Mouse (Mus musculus) olfactory bulb, adult 2 months (tissue): ENCODE measurements around the gene Cdk15. TPM values are rescaled to one million over a fixed set of nuclear protein-coding genes. Genes with fewer than 3 reads are reported as not detected.

Source experiments
- H3K27ac ChIP-seq: fragments of 200-500 bp; 2 replicates; pipeline ENCODE4 v1.5.1; 2012; ENCODE audit warnings: low read depth, low read length; ENCODE audit not compliant: insufficient read depth
- H3K4me1 ChIP-seq: fragments of 200-500 bp; 2 replicates; pipeline ENCODE4 v1.6.1; 2012; ENCODE audit warnings: low read length; ENCODE audit not compliant: control insufficient read depth, insufficient read depth
- H3K4me3 ChIP-seq: fragments of 200-500 bp; 2 replicates; pipeline ENCODE4 v1.5.1; 2012; ENCODE audit warnings: mild to moderate bottlenecking, low read depth, low read length, moderate library complexity; ENCODE audit not compliant: insufficient read depth
- CTCF ChIP-seq: fragments of 200-500 bp; IDR thresholded peaks from 2 replicates; pipeline ENCODE4 v1.5.1; 2012; ENCODE audit warnings: low read depth, mild to moderate bottlenecking, low read length, moderate library complexity; ENCODE audit not compliant: insufficient read depth
- POLR2A ChIP-seq: fragments of 200-500 bp; IDR thresholded peaks from 2 replicates; pipeline ENCODE4 v1.6.1; 2012; ENCODE audit warnings: mild to moderate bottlenecking, low read depth, low read length, moderate library complexity; ENCODE audit not compliant: insufficient read depth
- WGBS: fragments of 180-500 bp; shearing (Covaris S2); methylation state at CpG from one replicate; pipeline ENCODE4 v1.1.7; 2018; 5-methylcytosine and 5-hydroxymethylcytosine counted together
- polyA plus RNA-seq: library from polyadenylated mRNA; stranded (reverse); fragments of >200 nt; gene quantifications from 2 replicates; pipeline ENCODE4 v1.2.4, GENCODE M21; 2012; ENCODE audit warnings: low replicate concordance; ENCODE audit not compliant: missing spikeins, insufficient read depth, insufficient read length

The Cdk15 gene
- polyA plus RNA-seq, 1 experiment, result not detected

GRCm38 (mm10) chr1:59334562-59334890 lies 77.8 kb downstream of the Cdk15 start:
- Histone ChIP-seq H3K4me1 (peaks cover 11% of the 10 kb centered on the region; the same call in 1 of the 2 replicates), H3K27ac (no peak overlapping the region), H3K4me3 (no peak overlapping the region)
- 74% methylated on average over 4 of the region's 4 CpGs for WGBS
- TF ChIP-seq CTCF (no peak), POLR2A (no peak)

- TF ChIP-seq POLR2A (no peak), CTCF (no peak)
- 93% methylated on average over 1 of the region's 1 CpGs for WGBS
- H3K4me1 ChIP-seq, result peaks cover 15% of the 10 kb centered on the region
- no peak overlapping the region for H3K4me3 ChIP-seq
- no peak overlapping the region for H3K27ac ChIP-seq
Observed at GRCm38 (mm10) chr1:59336256-59336655, 79.5 kb downstream of the Cdk15 start.

- TF ChIP-seq POLR2A (no peak), CTCF (no peak)
- H3K4me1 ChIP-seq, result peaks cover 10% of the 10 kb centered on the region
- no peak overlapping the region for H3K4me3 ChIP-seq
- WGBS, result 10% methylated on average over 16 of the region's 16 CpGs
- H3K27ac ChIP-seq, result no peak overlapping the region
Observed at GRCm38 (mm10) chr1:59340814-59341588, 84.3 kb downstream of the Cdk15 start.

GRCm38 (mm10) chr1:59341697-59342096 lies 85.0 kb downstream of the Cdk15 start:
- H3K4me3 ChIP-seq, result no peak overlapping the region

GRCm38 (mm10) chr1:59342146-59342545 lies 85.4 kb downstream of the Cdk15 start:
- H3K27ac ChIP-seq, result no peak overlapping the region
- H3K4me3 ChIP-seq, result no peak overlapping the region
- WGBS, result 88% methylated on average over 6 of the region's 6 CpGs
- peaks cover 10% of the 10 kb centered on the region for H3K4me1 ChIP-seq
- TF ChIP-seq POLR2A, result no peak
- no peak for TF ChIP-seq CTCF

More at GRCm38 (mm10) chr1:59341697-59342096, 85.0 kb downstream of the Cdk15 start:
- no peak for TF ChIP-seq CTCF
- no peak for TF ChIP-seq POLR2A
- Histone ChIP-seq H3K4me1 (peaks cover 10% of the 10 kb centered on the region), H3K27ac (no peak overlapping the region)
- 61% methylated on average over 3 of the region's 3 CpGs for WGBS

GRCm38 (mm10) chr1:59352706-59353105 lies 96.0 kb downstream of the Cdk15 start:
- 91% methylated on average over 4 of the region's 4 CpGs for WGBS
- no peak overlapping the region for H3K27ac ChIP-seq
- H3K4me1 ChIP-seq, result no peaks in the 10 kb centered on the region
- no peak overlapping the region for H3K4me3 ChIP-seq
- TF ChIP-seq POLR2A, result no peak

- H3K4me1 ChIP-seq, result no peaks in the 10 kb centered on the region
- TF ChIP-seq POLR2A (no peak), CTCF (no peak)
- H3K27ac ChIP-seq, result no peak overlapping the region
- H3K4me3 ChIP-seq, result no peak overlapping the region
- WGBS, result 92% methylated on average over 9 of the region's 9 CpGs
Observed at GRCm38 (mm10) chr1:59355440-59355839, 98.7 kb downstream of the Cdk15 start.

- 92% methylated on average over 9 of the region's 9 CpGs for WGBS
Observed at GRCm38 (mm10) chr1:59359136-59359535, 102.4 kb downstream of the Cdk15 start.

GRCm38 (mm10) chr1:59360834-59361233 lies 104.1 kb downstream of the Cdk15 start:
- 93% methylated on average over 3 of the region's 3 CpGs for WGBS
- Histone ChIP-seq H3K27ac (no peak overlapping the region), H3K4me3 (no peak overlapping the region), H3K4me1 (no peaks in the 10 kb centered on the region)
- TF ChIP-seq POLR2A, result no peak
- TF ChIP-seq CTCF, result no peak

More at GRCm38 (mm10) chr1:59359136-59359535, 102.4 kb downstream of the Cdk15 start:
- Histone ChIP-seq H3K4me1 (no peaks in the 10 kb centered on the region), H3K27ac (no peak overlapping the region), H3K4me3 (no peak overlapping the region)
- TF ChIP-seq CTCF (no peak), POLR2A (no peak)

- Histone ChIP-seq H3K27ac (no peak overlapping the region), H3K4me1 (no peaks in the 10 kb centered on the region), H3K4me3 (no peak overlapping the region)
- TF ChIP-seq POLR2A, result no peak
- WGBS, result 77% methylated on average over 4 of the region's 4 CpGs
Observed at GRCm38 (mm10) chr1:59361460-59361859, 104.8 kb downstream of the Cdk15 start.
